Mouse (Mus musculus) cerebellum, adult 11-12 months (tissue): ENCODE measurements around the gene 2310034G01Rik.

Experiments used
- DNase-seq: peaks from one replicate; pipeline ENCODE4 v3.0.0; 2022

The 2310034G01Rik gene

DNA sequence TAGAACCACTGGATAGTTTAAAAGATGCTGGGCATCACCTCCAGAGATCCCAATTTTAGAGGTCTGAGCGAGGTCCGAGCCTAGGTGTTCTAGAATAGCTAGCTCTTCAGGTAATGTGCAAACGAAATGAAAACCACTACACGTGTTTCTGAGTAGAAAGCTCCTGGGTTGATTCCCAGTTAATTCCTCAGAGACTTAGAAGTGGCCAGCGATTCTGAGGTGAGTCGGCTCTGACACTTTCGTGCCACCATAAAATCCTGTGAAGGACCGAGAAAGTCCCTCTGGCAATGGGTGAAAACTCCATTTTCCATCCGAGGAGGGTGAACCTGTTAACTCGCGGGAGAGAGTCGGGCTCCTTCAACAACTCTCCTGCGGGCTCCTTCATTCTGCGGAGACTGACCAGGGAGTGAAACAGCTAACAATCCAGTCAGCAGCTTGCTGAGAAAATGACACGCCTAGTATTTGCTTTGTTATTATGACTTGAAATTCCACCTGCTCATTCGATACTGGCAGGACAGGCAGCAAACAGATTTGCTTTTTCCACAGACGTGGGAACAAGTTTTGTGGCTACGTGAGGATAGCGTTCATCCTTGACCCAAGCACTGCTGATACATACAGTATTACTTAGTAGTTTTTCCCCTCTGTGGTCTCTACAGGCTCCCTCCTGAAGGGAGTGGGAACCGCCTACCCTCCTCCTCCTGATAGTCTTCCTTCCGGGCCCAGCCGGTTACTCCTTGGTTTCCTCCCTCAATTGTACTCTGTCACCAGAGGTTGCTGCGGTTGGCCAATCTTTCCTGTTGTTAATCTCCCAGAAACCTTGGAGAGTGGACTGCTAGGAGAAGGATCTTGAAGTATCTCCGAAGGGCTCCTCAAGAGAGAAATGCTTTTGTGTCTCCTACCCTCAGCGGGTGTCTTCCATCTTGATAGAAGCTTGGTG, 7.5 kb upstream of the 2310034G01Rik start:
- no peak for DNase-seq

- peak; percentile 97 for DNase-seq
These were observed 6.6 kb upstream of the 2310034G01Rik start for GRCm38 (mm10) chr19:46356701-46357138.

DNA sequence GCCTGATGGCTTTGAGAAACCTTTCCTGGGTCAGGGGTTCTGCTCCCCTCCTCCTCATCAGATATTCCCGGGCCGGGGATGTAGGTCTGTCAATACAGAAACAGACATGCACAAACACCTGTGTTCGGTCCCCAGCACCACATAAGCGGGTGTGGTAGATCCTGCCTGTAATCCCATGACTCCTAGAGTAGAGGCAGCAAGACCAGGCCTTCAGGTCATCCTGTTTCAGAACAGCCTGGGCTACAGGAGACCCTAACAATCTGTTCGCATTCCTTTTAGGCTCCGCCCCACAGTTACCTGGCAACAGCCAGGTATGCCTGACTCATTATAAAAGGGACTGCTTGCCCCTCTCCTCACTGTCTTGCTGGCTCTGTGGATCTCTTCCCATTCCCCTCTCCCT, 552 bp downstream of the 2310034G01Rik start:
- DNase-seq: peak; percentile 62

- peak; percentile 94 for DNase-seq
These were observed 1.2 kb downstream of the 2310034G01Rik start for GRCm38 (mm10) chr19:46348761-46349458.

- no peak for DNase-seq
These were observed 2.0 kb downstream of the 2310034G01Rik start for GRCm38 (mm10) chr19:46347936-46348668.

- DNase-seq: no peak
These were observed 3.0 kb downstream of the 2310034G01Rik start for GRCm38 (mm10) chr19:46347146-46347545.

- no peak for DNase-seq
These were observed 5.2 kb downstream of the 2310034G01Rik start for GRCm38 (mm10) chr19:46344710-46345419.

- DNase-seq: peak; percentile 77
These were observed 10.7 kb downstream of the 2310034G01Rik start for GRCm38 (mm10) chr19:46339287-46339971.

- no peak for DNase-seq
These were observed 11.2 kb downstream of the 2310034G01Rik start for GRCm38 (mm10) chr19:46338942-46339286.

- DNase-seq: peak; percentile 97
These were observed 11.7 kb downstream of the 2310034G01Rik start, which contains the start of gene Cuedc2 for GRCm38 (mm10) chr19:46338331-46338936. TSS of gene Cuedc2 (minus strand) at chr19:46338702.

- no peak for DNase-seq
These were observed 12.3 kb downstream of the 2310034G01Rik start for GRCm38 (mm10) chr19:46337719-46338330.

DNA sequence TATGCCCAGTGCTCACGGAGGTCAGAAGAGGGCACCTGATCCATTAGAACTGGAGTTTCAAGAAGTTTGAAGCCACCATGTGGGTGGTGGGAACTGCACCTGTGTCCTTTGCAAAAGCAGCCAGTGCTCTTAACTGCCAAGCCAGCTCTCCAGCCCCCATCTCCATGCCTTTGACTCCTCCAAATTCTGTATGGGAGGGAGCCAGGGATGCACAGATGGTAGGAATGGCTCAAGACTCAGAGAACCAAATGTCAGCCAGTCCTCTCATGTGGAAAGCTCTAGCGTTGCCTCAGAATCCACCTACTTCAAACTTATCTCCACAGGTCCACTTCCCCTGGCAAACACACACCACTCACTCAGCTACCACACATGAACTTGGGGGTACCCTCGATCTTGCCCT, 16.2 kb downstream of the 2310034G01Rik start:
- peak; percentile 82 for DNase-seq

DNA sequence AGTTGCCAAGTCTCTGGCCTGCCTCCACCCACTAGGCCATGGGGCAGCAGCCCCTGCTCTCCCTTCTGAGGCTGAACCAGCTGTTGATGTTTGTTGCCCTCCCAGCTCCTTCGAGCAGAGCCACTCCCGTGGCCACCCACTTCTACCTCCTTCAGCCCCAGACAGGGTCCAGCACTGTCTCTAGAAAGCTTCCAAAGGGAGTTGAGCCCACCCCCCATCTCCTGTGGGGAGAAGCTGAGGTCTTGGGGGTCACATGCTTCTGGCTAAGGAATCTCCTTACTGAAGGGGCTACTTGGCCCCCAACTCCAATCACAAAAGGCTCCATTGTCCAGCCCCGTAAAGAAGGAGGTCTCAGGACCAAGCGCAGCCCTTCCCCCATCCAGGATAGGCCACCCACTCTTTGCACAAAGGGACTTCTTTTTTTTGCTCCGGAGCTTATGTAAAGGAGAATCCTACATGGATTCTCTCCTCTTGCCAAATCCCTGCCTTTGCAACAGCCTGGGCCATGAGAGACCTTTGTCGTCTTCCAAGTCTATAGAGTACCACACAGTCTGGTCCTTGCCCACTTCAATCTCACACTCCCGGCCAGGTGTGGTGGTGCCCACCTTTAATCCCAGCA, 17.3 kb downstream of the 2310034G01Rik start:
- peak; percentile 60 for DNase-seq

DNA sequence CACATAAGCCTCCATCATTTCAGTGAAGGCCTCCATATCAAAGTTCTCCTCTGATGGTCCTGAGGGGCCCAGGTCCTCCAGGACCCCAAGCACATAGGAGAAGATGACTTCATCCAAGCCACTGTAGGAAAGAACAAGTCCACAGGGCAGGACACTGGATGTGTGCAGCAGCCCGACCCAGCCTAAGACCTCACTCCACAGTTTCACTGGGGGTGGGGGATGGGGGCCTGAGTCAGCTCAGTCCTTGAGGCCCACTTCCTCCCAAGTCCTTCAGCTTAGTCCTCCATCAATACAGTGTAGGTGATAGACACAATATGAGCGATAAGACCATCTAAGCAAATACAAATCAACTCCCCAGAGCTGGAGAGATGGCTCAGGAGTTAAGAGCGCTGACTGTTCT, 18.2 kb downstream of the 2310034G01Rik start:
- peak; percentile 51 for DNase-seq

GRCm38 (mm10) chr19:46331326-46331725, 18.8 kb downstream of the 2310034G01Rik start:
- peak; percentile 61 for DNase-seq

- DNase-seq: no peak
These were observed 19.4 kb downstream of the 2310034G01Rik start for GRCm38 (mm10) chr19:46330696-46331095.

GRCm38 (mm10) chr19:46329951-46330350, 20.2 kb downstream of the 2310034G01Rik start:
- peak; percentile 87 for DNase-seq

DNA sequence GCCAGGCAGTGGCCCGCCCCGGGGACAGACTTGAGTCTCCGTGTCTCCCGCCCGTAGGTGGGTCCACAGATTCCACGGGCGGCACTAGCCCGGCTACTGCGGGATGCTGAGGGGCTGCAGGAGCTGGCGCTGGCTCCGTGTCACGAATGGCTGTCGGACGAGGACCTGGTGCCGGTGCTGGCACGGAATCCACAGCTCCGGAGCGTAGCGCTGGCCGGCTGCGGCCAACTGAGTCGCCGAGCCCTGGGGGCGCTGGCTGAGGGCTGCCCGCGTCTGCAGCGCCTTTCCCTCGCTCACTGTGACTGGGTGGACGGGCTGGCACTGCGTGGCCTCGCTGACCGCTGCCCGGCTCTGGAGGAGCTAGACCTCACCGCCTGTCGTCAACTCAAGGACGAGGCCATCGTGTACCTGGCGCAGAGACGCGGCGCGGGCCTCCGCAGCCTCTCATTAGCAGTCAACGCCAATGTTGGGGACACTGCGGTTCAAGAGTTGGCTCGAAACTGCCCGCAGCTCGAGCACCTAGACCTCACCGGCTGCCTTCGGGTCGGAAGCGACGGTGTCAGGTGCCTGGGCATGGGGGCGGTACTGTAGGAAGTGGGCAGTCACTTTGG, 21.0 kb downstream of the 2310034G01Rik start:
- no peak for DNase-seq

DNA sequence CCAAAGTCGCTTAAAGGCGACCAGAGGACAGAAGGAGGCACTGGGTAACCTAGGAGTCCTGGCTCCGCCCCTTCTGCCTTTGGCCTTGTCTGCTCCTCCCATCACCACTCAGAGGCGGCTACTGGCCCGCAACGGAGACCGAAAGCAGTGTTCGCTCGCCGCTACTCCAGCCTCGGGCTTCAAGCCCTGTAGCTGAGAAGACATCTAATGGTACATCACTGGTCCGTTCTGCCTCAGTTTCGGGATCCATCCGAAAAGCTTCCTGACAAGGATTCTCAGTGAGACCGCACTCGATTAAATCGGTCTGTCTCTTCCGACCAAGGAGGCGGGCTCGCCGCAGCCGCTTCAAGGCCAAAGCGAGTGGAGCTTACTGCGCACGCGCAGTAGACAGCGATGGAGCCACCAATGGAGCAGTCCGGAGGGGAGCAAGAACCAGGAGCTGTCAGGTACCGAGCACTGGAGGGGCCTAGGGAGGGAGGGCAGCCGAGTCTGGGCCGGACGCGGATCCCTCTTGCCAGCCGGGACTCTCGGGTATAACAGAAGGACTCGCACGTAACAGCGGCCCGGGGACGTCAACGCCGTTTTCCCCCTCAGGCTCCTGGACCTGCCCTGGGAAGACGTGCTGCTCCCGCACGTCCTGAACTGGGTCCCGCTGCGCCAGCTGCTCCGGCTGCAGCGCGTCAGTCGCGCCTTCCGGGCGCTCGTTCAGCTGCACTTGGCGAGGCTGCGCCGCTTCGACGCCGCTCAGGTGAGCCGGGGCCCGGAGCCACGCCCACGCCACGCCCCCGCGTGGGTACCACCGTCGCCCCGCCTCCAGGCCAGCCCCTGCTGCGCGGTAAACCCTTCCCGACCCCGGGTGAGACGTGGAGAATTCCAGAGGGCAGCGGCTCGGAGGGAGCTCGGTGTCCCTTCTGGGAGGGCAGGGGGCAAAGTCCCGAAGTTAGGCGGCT, 21.7 kb downstream of the 2310034G01Rik start, which contains the start of gene Fbxl15:
Gene Fbxl15, plus strand, starts transcription at position 104 of the 950 bp plus-strand sequence.
- peak; percentile 97 for DNase-seq
